Mouse (Mus musculus) telencephalon, adult 2 months (tissue): ENCODE measurements around the gene Snx18.

Source experiments
- DNase-seq: peaks from one replicate; pipeline ENCODE4 v3.0.0-alpha.2; 2011; ENCODE audit warnings: low read depth, low spot score

Gene Snx18

DNA sequence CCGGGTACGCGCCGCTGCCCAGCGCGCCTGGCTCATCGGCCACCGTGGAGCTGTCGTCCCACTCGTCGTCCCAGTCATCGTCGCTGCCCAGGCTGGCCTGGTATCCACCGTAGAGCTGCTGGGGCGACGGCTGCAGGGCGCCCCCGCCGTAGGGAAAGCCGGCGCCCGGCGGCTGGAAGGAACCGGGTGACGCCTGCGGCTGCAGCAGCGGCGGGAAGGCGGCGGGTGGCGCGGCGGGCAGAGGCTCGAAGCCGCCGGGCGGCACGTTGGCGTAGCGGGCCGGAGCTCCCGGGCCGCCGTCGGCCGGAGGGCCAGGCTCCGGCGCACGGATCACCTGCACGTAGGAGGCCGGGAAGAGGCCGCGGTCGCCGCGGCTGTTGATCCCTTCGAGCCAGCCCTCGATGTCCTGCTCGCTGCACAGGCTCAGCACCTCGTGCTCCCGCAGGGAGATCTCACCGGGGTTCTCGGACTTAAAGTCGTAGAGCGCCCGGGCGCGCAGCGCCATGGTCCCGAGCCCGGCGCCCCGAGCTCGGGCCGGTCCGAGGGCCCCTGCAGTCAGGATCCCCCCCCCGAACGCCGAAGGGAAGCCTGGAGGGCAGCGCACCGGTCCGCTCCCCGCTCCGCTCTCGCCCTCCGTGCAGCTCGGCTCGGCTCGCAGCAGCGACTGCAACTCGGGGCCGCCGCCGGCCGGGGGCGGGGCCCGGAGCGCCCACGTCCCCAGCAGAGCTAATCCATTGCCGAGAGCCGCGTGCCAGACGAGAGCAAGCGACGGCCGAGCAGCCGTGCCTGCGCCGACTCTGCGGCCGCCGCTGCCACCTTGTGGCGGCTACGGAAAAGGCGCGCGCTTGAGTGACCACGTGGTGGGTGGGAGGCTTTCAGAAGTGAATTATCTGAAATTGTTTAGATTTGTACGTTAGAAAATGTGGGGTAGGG is at the start of gene Snx18:
Snx18 (minus strand) TSS at position 674 of the 933 bp plus-strand sequence.
- peak; percentile 85 for DNase-seq

DNA sequence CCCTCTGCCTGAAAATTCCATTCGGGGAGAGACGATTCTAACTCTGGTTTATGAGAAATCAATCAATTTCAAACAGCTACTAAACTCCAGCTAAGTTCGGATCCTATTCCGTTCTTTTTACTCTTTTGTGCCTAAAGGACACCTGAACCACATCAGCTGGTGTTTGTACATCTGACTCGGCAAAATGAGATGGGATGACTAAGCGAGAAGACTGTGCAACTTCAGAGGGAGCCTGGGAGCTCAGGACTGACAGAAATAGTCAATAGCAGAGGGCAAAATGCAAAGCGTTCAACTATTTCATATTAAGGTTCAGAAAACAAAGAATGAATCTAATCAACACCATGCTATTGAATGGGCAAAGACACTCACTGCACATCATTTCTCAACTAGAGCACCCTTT is 45.5 kb upstream of the Snx18 start:
- DNase-seq, result no peak

DNA sequence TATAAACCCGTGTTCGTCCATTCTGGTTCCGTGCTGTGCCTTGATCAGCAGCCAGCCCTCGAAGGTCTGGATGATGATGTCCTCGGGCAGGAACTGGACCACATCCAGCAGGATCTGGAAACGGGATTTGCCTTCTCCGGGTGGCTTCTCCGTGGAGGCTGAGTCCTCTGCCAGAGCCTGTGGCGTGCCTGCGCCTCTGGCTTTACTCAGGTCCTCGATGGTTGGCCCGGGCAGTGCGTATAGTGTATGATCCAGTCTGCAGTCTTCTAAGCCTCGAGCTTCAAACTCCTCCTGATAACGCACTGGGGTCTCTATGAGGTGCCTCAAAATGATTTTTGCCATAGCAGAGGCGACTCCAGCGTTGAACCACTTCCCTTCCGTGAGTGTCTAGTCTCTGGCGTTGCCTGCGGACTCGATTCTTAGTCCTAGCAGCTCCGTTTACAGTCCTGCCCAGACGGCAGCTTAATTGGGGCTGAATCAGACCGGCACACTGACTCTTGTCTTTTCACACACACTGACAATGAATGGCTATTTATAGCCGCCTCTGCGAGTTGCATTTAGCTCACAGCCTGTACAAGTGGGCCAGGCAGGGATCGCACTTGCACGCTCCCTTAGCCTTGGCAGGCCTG is 44.9 kb upstream of the Snx18 start, which contains the start of gene Hspb3:
Hspb3 (minus strand) TSS at position 526 of the 629 bp plus-strand sequence.
- no peak for DNase-seq

GRCm38 (mm10) chr13:113661826-113662271 is 43.5 kb upstream of the Snx18 start:
- no peak for DNase-seq

DNA sequence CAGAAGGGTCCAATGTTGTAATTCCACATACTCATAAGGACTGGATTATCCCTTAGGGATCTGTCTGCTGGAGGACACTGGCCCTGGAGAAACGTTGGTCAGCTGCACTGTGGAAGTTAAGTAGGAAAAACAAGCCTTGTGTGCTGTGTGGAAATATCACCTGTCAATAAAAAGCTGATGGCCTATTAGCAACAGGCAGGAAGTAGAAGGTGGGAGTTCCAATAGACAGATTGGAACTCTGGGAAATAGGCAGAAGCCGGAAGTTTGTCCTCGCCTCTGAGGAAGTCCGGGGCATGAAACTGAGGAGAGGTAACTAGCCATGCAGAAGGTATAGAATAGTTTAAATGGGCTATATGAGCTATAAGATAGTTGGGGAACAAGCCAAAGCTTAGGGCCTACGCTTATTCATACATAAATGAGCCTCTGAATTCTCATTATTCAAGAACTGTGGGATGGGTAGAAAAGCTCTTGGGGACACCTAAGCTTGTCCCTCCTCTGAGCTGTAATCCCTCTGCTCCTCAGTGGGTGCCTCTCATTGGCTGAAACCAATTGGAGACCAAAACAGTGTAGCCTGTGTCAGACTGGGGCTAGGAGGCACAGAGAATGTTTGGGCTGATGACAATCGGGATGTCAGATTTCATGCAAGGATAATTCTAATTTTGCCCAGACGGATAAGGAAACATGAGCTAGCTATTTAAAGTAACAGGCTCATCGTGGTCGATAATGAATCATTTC is 42.4 kb upstream of the Snx18 start:
- DNase-seq, result no peak

DNA sequence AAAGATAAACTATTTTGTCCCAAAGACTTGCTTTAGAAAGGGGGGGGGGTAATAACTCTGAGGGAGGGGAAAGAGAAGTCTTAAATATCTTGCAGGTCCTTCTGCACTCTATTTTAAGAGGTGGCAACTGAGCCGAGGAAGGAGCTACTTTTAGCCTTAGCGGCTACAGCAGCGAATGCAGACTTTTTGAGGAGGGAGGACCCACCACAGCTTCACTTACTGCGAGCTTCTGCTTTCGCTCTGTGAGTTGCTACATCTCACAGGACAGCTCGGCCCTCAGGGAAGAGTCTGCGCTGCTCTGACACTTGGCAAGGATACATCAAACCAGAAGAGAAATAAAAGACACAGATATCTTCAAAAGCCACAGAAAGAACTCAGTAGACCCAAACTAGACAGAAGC is 38.8 kb upstream of the Snx18 start:
- DNase-seq, result peak; percentile 70

GRCm38 (mm10) chr13:113656639-113657038 is 38.3 kb upstream of the Snx18 start:
- DNase-seq, result no peak

- no peak for DNase-seq
Observed at GRCm38 (mm10) chr13:113655511-113655910, 37.1 kb upstream of the Snx18 start.

DNA sequence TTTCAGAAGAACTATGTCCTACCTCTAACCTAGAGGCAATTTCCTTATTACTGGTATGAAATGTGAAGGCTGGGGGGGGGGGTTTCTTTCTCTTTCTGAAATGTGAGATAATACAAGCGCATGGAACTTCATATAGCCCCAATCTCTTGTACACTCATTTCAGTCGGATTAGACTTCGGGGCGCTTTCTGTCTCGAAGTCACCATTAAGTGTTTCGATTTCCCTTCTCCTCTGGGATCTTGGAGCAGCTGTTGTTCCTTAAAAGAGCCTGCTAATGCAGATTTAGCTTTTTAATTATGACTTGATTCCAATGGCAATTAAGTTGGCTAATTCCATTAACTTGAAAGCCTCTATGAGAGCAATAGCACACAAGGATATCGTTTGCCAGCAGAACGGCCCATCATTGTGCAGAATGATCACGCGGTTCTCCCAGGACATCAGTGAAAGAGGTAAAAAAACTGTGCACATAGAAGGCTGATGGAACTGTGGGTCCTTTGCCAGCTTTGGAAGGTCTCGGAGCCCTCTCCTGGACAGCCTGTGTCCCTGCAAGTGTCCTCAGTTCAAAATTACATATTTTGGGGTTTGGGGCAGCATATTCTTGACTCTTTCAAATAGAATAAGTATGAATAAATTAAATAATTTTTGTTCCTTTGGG is 22.7 kb upstream of the Snx18 start:
- DNase-seq, result no peak

DNA sequence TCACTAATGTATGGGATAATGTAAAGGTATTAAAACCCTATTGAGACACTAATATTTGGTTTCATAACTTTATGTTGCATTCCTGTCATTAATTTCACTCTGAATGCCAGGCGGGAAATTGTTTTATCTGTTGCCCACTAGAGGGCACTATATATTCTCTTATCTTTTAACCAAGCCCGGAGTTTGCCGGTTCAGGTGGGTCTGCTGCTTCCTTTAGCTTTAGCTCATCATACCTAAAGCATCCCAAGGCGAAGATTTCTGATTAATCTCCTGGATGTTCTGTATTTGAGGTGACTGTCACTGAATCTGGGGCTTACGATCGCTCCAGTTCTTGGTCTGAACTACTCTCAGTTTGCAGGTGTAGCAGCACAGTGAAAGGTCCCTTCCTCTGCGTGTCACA is 20.6 kb upstream of the Snx18 start:
- no peak for DNase-seq

DNA sequence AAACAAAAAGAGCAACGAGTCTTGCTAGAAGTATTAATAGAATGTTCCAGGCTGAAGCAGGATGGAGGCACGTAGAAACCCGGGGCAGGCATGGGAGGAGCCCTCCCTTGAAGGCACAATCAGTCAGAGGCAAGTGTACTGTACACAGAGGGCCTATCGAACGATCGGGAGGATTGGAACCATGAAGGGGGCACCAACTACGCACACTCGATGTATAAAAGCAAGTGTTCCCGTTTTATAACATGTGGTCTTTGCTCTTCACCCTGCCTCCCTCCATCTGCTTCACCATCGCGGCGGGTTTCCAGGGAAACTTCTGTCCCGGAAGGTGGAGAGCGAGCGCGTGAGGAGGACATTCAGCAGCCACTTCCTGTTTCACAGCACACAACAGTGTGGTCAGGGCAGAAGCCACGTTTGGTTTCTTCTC is 17.4 kb upstream of the Snx18 start:
- DNase-seq, result no peak

DNA sequence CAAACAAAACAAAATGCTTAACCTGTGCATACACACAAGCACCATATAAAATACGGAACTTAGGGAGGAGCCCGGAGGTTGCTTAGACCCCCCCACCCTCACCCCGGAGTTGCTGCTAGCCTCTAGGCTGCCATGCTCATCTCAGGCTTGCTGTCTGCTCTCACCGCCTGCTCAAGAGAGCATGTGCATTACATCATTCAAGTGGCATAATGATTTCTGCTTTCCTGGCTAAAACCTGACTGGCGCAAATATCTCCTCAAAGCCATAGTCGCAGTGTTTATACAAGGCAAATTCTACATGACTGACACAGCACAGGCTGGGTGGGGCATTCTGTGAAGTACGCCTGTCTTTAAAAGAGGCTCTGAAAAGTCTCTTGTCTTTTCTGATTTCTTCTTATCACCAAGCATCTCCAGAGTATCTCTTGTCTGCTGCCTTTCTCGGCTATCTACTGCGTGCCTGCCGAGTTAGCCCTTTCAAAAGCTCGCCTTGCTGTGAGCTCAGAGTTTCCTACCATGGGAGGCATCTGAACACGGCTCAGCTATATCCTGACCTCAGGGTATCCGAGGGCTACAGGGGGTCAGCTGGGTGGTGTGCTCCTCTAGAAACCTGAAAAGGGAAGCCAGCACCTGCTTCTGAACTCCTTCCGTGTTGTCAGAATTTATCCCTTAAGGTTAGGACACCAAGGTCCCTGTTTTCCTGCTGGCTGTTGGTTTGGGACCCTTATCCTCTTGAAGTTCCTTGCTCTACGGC is 16.5 kb upstream of the Snx18 start:
- DNase-seq, result no peak

DNA sequence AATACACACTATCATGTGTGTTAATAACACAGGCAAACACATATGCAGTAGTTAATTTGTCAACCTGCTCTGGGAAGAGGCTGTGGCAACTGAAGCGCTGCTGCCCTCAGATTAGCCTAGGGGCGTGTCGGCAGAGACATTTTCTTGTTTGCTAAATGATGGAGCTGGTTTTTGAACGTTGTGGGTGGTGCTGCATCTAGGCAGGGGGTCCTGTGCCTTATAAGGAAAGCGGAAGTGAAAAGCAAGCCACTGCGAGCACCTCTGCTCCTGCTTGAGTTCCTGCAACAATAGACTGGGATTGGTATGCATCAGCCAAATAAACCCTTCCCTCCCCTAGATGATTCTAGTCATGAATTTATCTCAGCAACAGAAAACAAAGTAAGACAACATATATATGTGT is 14.1 kb upstream of the Snx18 start:
- no peak for DNase-seq

DNA sequence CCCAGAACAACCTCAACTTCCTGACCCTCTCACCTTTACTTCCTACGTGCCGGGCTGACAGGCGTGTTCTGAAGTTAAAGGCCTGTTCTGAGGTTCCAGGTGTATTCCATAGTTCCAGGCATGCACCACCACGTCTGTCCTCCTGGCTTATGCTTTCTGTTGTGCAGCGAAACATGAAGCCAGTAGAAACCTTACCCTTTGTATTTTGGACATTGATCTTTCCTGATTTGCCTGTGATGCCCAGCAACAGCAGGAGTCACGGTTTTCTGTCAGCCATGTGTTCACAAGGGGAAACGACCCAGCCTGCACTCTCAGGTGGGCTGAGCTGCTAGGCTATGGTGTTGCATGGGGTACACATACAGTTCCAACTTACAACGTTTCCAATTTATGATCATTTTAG is 9.2 kb upstream of the Snx18 start:
- DNase-seq, result no peak

- DNase-seq, result no peak
Observed at GRCm38 (mm10) chr13:113622865-113623255, 4.5 kb upstream of the Snx18 start.

DNA sequence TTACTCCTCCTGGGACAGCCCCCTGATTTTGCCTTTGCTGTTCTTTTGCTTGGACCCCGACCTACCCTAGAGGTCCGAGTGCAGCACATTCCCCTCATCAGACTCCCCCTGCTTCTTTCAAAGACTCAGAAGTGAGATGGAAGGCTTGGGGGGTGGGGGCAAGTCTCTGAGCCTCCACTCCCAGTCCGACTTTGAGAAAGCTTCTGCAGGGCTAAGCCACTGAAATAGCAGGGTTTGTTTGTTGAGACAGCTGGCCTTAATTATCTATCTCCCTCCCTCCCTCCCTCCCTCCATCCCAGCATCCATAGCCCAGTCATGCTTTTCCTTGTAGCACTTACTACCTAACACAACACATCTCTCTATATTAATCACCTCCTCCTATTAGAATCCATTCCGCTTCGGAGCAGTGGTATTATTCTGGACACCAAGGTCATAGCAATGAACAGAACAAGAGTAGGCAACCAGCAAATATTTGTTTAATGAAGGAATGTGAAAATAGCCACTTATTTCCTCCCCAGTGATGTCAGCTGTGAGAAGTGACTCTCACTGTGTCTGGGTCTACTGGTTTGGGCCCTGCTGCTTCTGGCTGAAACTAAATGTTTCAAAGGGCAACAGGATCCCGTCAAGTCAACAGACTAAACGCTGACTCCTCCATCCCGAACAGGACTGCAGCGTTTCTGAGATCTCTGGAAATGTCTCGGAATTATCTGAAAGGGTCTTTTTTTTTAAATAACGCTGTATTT is 3.9 kb upstream of the Snx18 start:
- DNase-seq, result no peak

DNA sequence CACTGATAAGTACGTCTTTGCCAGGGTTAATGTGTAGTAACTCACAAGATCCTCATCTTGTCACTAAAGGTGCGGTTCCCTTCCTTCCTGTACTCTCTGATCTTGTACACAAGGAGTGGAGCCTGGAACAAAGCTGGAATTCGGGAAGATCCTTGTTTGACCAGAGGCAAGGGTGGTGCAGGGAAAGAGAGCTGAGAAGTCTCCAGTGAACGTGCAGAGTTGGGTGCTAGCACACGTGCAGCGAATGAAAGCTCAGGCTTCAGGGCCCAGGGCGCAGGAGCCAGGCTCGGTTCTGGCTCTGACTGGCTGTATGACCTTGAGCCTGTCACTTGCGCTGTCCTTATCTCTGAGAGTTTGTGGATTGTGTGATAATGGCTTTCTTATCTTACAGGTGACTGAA is 639 bp upstream of the Snx18 start:
- no peak for DNase-seq

DNA sequence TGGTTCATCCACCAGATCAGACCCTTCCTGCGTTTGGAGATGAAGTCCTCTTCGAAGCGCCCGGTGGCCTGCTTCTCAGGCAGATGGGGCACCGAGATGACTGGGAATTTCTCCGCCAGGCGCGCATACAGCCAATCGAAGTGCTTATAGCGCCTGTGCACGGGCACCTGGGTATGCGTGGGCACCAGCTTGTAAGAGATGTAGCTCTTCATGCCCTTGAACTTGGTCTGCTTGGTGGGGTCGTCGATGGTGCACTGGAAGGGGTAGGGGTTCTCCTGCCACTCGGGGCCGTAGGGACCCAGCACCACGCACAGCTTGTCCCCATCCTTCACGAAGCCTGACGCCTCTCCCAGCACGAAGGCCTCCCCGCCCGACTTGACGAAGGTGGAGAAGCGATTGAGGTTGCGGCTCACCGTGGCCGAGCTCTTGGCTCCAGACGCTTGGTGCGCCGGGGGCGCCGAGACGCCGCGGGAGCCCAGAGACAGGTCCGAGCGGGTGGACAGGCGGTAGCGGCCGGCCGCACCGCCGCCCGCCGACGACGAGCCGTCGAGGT is 950 bp downstream of the Snx18 start:
- DNase-seq, result no peak

- DNase-seq, result no peak
Observed at GRCm38 (mm10) chr13:113616751-113617337, 1.5 kb downstream of the Snx18 start.
